Mouse (Mus musculus) limb, embryonic 11.5 days (tissue): ENCODE measurements around the gene Zfp799. TPM values are rescaled to one million over a fixed set of nuclear protein-coding genes. Genes with fewer than 3 reads are reported as not detected.

Source experiments
- ATAC-seq: fragments of 200-750 bp; cut with Nextera tagmentation; 2 replicates; pipeline ENCODE4 v1.8.0; 2017; ENCODE audit warnings: low read depth; ENCODE audit not compliant: insufficient number of reproducible peaks, low FRiP score, low TSS enrichment
- DNase-seq: peaks from one replicate; pipeline ENCODE4 v3.0.0-alpha.2; 2015; ENCODE audit warnings: low spot score
- H3K27ac ChIP-seq: fragments of 300-500 bp; sonication (generic); replicated peaks from 2 replicates; pipeline ENCODE4 v1.5.1; 2014; ENCODE audit warnings: low read depth, mild to moderate bottlenecking, low read length
- H3K27me3 ChIP-seq: fragments of 300-500 bp; sonication (generic); 2 replicates; pipeline ENCODE4 v1.6.1; 2014; ENCODE audit warnings: mild to moderate bottlenecking, low read length, mixed read lengths; ENCODE audit not compliant: control insufficient read depth, insufficient read depth
- H3K36me3 ChIP-seq: fragments of 300-500 bp; sonication (generic); 2 replicates; pipeline ENCODE4 v1.6.1; 2014; ENCODE audit warnings: mild to moderate bottlenecking, low read length, moderate library complexity, mixed read lengths; ENCODE audit not compliant: control insufficient read depth, insufficient read depth
- H3K4me1 ChIP-seq: fragments of 300-500 bp; sonication (generic); 2 replicates; pipeline ENCODE4 v1.6.1; 2014; ENCODE audit warnings: low read length, mixed read lengths; ENCODE audit not compliant: control insufficient read depth, insufficient read depth
- H3K4me2 ChIP-seq: fragments of 300-500 bp; sonication (generic); 2 replicates; pipeline ENCODE4 v1.6.1; 2014; ENCODE audit warnings: low read depth, mild to moderate bottlenecking, moderate library complexity; ENCODE audit not compliant: severe bottlenecking
- H3K4me3 ChIP-seq: fragments of 300-500 bp; sonication (generic); 2 replicates; pipeline ENCODE4 v1.5.1; 2014; ENCODE audit warnings: low read depth, low read length
- H3K9ac ChIP-seq: fragments of 300-500 bp; sonication (generic); 2 replicates; pipeline ENCODE4 v1.6.1; 2014; ENCODE audit warnings: mild to moderate bottlenecking, low read length
- H3K9me3 ChIP-seq: fragments of 300-500 bp; sonication (generic); 2 replicates; pipeline ENCODE4 v1.6.1; 2016; ENCODE audit warnings: low read length; ENCODE audit not compliant: control insufficient read depth
- WGBS: fragments of 180-500 bp; shearing (Covaris S2); extraction: QIAGEN DNeasy Blood & Tissue Kit; methylation state at CpG from one replicate; pipeline ENCODE4 v1.1.7; 2014; 5-methylcytosine and 5-hydroxymethylcytosine counted together
- polyA plus RNA-seq: library from polyadenylated mRNA; unstranded; fragments of >200 nt; fragmentation: Nextera tagmentation; extraction: Ambion mirVana; gene quantifications from 2 replicates; pipeline ENCODE4 v1.2.1, GENCODE M21; 2014

Zfp799 gene
- polyA plus RNA-seq, 1 experiment from 2014 or later = 24.1 TPM

- no peaks in the 10 kb centered on the region for H3K27me3 ChIP-seq
- no peak overlapping the region for H3K27ac ChIP-seq
- H3K4me2 ChIP-seq = no peak overlapping the region
- no peaks in the 10 kb centered on the region; the same call in 1 of the 2 replicates for H3K9me3 ChIP-seq
- no peak overlapping the region for H3K9ac ChIP-seq
- ATAC-seq (no peak), DNase-seq (no peak)
- no peak overlapping the region for H3K4me3 ChIP-seq
- H3K4me1 ChIP-seq = no peaks in the 10 kb centered on the region
- 93% methylated on average over 1 of the region's 1 CpGs for WGBS
- peaks cover 41% of the 10 kb centered on the region for H3K36me3 ChIP-seq
Measured at GRCm38 (mm10) chr17:32771213-32771612, 58.8 kb downstream of the Zfp799 start.

DNA sequence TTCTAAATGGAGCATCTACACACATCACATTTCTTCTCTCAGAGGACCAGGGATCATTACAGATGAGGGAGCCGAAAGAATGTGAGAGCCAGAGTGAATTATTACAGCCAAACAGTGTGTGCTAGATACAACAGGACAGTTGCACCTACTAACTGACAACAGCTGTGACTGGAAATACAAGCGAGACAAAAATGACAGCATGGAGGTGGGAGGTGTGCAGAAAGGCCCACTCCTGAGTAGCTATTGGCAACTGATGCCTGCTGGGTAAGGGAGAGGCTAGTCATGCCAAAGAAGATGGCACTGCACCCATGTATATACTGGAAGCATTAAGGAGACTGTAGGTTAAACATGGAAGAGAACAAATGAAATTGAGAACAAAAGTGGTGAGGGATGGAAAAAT lies 63.6 kb downstream of the Zfp799 start:
- DNase-seq (no peak), ATAC-seq (no peak)
- H3K9me3 ChIP-seq = no peaks in the 10 kb centered on the region; the same call in 1 of the 2 replicates
- H3K4me2 ChIP-seq = no peak overlapping the region
- WGBS = 96% methylated on average over 2 of the region's 2 CpGs
- H3K9ac ChIP-seq = no peak overlapping the region
- H3K27ac ChIP-seq = no peak overlapping the region
- H3K27me3 ChIP-seq = no peaks in the 10 kb centered on the region
- no peaks in the 10 kb centered on the region for H3K4me1 ChIP-seq
- peaks cover 27% of the 10 kb centered on the region for H3K36me3 ChIP-seq
- H3K4me3 ChIP-seq = no peak overlapping the region

Other genes starting within 250 kb of the Zfp799 start
- gene Cyp4f37, start 209.0 kb downstream of the Zfp799 start, polyA plus RNA-seq = not detected in 2 replicates
- gene Cyp4f40, start 171.4 kb downstream of the Zfp799 start, polyA plus RNA-seq = not detected in 2 replicates
- gene Cyp4f15, start 144.6 kb downstream of the Zfp799 start, polyA plus RNA-seq = 0.11 and 0.48 TPM in 2 replicates
- gene Zfp871, start 42.0 kb downstream of the Zfp799 start, polyA plus RNA-seq = 46.2 and 48.2 TPM in 2 replicates
- gene Zfp811, start 20.3 kb downstream of the Zfp799 start, polyA plus RNA-seq = 3.8 and 5.7 TPM in 2 replicates
- gene Zfp870, start 61.4 kb upstream of the Zfp799 start, polyA plus RNA-seq = 8.4 and 9.8 TPM in 2 replicates
- 0.09 TPM in 1 of 2 replicates, not detected in the other for gene Cyp4f14, start 87.1 kb upstream of the Zfp799 start, polyA plus RNA-seq
- 2.7 and 4.1 TPM in 2 replicates for gene Cyp4f13, start 117.1 kb upstream of the Zfp799 start, polyA plus RNA-seq
- 14.0 and 14.5 TPM in 2 replicates for gene Zfp472, start 135.6 kb upstream of the Zfp799 start, polyA plus RNA-seq
- 15.5 TPM in 2 replicates for gene Zfp952, start 162.9 kb upstream of the Zfp799 start, polyA plus RNA-seq
- gene Zfp763, start 203.1 kb upstream of the Zfp799 start, polyA plus RNA-seq = 17.0 and 19.1 TPM in 2 replicates
- gene 4921501E09Rik, start 237.8 kb upstream of the Zfp799 start, polyA plus RNA-seq = not detected in 2 replicates